Mouse (Mus musculus) left cerebral cortex, postnatal 4 days (tissue): Measurements from ENCODE around the gene Ap1g2. TPM values are rescaled to one million over a fixed set of nuclear protein-coding genes. Genes with fewer than 3 reads are reported as not detected.
A peak's percentile ranks its signal among the peaks of the same experiment; 100 is the strongest.

Source experiments
- DNase-seq: peaks from one replicate; pipeline ENCODE4 v3.0.0-alpha.2; 2022
- intact Hi-C: fragments of 180-260 bp; cut with DNase I; formaldehyde crosslinking; loops from one replicate; pipeline ENCODE4 v1.15.1; 2025
- total RNA-seq, 2 experiments: library from RNA; stranded (reverse); gene quantifications; 2 replicates each; pipeline ENCODE4 v1.2.3; 2021

Ap1g2 gene
- 10 to 100 TPM; 25.8 to 31.4 TPM for total RNA-seq

DNA sequence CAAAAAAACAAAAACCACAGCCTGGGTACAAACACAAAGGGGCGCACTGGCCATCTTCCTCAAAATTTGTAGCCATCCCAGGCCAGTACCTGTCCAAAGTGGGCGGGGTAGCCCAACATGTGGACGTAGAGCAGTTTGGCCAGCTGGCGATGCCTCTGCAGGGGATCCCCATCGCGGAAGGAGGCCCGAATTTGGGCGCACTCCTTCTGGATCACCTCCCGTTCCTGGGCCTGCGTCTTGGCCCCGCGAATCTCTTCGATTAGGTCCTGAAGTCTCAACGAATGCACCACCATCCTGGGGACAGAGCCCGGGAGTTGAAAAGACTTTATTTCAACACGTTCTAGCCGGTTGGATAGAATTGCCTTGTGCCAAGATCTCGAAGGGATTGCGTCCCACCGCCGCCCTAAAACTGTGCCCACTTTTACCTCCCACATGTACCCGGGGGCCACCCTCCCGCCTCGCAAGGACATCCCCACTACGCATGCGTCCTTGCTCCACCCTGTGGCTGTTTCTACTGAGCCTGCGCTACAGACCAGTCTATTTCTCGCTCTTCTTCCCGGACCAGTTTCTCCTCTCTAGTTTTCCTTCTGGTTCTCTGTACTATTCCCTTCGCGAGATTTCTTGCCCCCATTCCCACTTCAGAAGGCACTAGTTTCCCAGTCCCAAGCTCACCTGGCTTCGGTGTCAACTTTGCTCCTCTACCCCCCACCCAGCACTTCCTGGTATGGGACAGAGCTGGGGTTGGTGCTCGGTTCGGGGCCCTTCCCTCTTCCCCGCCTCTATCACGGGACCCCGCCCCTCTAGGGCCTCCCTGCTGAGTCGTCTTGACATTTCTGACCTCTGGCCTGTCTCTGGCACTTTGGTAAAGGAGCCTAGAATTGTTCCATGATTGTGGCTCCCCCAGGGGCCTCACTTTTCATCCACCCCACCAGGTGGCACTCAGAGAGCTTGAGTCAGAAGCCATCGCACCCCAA is at the start of gene Ap1g2:
TSS of gene Ap1g2 (minus strand) at position 758 of the 974 bp plus-strand sequence.
- peak; percentile 82 for DNase-seq
- intact Hi-C loops = no loop called here

DNA sequence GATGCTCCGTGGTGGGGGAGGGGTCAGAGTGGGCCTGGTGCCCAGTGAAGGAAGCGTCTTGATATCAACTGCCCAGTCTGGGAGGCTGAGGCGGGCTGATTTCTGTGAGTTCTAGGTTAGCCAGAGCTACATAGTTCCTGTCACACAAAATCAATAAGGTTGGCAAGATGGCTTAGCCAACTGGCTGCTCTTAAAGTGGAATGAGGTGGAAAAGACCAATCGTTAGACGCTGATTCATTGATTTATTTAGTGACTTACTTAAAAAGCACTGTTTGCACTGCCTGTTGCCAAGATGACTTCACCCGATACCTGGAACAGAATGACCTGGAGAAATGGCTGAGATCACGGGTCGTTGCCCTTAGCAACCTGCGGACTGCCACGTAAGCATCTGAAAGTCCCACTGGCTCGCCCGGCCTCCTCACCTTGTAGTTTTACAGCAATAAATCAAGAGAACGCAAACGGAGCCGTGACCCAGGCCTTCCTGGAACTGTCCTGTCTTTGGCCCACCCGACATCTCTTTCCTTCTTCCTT is 46.6 kb upstream of the Ap1g2 start:
- DNase-seq = no peak
- intact Hi-C loops = loop anchor here (10.0 kb wide), 1 partner anchor 342 kb away; the partner anchor contains the start of gene Carmil3

DNA sequence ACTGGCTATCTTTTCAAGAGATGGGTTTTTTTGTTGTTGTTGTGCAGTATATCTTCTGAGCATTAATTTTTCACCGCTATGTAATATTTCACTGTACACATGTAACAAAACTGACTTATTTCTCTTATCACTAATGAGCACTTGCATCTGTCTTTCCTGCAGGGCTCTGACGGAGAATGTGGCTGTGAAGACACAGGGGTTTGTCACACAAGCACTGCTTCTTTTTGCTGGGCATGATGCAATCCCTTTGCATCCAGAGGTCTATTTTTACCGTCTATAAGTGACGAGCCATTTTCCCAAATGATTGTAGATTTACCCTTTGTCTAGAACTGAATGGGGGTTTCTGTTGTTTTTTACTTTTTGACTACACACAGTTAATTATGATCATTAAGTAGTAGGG is 45.8 kb upstream of the Ap1g2 start:
- intact Hi-C loops = loop anchor here (10.0 kb wide), 1 partner anchor 343 kb away; the partner anchor contains the start of gene Carmil3

DNA sequence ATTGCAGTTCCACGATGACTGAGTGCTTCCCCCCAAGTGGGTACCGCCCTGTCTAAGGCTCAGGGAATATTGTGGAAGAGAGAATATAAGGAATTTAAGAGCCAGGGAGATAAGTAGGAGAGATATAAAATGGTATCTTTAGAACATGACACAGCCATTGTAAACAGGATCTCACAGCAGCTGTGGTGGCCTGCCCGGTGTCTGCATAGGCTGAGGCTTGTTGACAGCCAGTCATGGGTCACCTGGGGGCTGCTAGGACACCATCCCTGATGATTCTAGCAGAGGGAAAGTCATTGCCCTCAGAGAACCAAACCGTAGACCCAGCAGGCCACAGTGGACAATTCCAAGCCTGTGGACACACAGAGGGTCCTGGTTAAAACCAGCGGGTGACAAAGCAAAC is 44.6 kb upstream of the Ap1g2 start:
- intact Hi-C loops = loop anchor here (10.0 kb wide), 1 partner anchor 344 kb away; the partner anchor contains the start of gene Carmil3

More for the DNA sequence above, 45.8 kb upstream of the Ap1g2 start:
- DNase-seq = no peak

DNA sequence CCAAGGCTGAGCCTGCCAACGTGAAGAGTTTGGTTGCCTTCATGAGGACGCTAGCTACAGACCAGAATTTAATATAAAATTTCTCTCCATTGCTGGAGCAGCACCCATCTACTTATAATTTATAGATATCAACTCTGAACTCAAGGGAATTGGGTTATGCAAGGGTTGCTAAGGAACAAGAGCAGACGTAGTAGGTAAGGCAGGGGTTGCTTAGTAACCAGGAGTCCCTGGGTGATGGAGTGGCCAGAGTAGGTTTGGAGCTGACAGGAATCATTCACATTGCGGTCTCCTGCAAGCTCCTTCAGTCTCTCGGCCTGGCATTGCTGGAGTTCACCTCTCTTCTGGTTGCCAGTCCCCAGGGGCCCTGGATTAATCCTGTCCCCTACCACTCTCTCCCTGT is 42.6 kb upstream of the Ap1g2 start:
- intact Hi-C loops = no loop called here
- DNase-seq = no peak

More for the DNA sequence above, 44.6 kb upstream of the Ap1g2 start:
- no peak for DNase-seq

DNA sequence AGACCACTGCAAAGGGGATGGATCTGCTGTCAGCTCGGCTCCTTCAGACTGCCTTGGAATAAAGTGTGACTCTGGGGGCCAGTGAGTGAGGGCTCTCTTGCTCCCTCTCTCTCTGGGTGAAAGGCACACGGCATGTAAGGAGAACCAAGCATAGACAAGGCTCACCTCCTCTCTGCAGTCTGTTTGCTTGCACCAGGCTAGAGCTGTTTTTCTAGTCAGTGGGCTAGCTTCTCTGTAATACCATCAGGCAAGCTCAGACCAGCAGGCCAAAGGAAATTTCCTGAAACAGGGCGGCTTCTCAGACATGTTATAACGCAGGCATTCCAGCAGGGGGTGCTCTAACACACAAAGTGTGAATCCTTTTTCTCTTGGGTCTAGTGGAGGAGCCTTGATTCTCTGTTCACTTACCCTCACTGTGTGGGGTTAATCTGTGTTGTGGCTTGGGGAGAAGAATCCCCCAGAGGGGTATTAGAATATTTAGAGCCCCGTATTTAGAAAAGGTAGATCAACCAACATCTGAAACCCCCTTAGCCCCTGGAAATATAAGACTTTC is 42.0 kb upstream of the Ap1g2 start:
- intact Hi-C loops = no loop called here

DNA sequence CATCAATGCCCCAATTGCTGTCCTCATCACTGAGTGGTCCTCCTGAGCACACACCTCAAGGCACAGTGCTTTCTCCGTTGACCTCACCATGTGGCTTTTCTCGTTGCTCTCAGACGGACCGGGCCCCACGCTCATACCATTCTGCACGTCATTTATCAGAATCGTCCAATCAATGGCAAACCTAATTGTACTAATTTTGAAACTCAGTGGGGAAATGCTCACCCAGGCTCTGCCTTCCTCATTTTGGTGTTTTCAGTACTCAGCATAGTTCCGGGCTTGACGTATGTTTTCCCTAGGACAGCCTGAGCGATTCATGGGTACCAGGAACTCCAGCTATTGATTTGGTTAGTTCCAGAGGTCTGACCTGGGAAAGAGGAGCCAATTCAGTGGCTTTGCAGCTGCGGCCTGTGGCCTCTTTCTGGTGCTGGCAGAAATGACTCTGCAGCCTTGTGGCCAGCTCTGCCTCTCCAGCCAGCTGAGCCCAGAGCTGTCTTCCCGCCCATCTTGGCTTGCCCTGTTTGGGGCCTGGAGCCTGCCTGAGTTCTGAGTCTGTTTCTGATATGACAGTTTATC is 40.5 kb upstream of the Ap1g2 start:
- intact Hi-C loops = no loop called here
- peak; percentile 60 for DNase-seq

More for the DNA sequence above, 42.0 kb upstream of the Ap1g2 start:
- peak; percentile 72 for DNase-seq

DNA sequence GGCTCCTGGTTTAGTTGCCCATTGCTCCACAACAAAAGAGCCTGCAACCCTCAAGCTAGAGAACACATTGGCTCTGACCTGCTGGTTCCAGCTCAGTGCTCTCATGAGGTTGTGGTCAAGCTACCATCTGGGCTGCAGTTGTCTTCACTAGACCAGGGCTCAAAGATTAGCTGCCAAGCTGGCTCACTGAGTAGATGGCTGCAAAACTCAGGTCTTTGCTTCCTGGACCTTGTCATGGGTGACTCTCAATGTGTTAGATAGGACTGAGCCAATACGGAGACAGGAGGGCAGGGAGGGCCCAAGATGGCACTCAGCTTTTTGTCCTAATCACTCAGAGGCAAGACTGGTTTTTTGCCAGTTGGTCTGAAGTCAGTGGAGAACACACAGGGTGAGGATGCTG is 39.9 kb upstream of the Ap1g2 start:
- DNase-seq = no peak
- intact Hi-C loops = no loop called here

DNA sequence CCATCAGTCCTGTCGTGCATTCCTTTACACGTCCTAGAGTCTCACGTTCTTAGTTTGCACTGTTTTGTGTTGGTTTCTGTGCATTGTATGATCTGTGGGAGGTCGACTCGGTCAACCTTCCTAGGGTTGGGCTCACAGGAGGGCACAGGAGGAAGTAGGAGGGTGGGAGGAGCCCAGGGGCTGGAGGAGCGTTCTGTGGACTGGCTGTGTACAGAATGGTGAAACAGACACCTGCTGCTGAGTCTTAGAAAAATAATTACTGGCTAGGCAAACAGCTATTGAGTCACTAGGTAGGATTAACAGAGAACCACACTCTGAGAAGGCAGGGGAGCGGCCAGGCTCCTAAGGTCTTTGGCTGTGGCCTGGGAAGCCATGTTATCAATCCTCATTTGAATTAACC is 32.9 kb upstream of the Ap1g2 start:
- no peak for DNase-seq
- intact Hi-C loops = no loop called here

DNA sequence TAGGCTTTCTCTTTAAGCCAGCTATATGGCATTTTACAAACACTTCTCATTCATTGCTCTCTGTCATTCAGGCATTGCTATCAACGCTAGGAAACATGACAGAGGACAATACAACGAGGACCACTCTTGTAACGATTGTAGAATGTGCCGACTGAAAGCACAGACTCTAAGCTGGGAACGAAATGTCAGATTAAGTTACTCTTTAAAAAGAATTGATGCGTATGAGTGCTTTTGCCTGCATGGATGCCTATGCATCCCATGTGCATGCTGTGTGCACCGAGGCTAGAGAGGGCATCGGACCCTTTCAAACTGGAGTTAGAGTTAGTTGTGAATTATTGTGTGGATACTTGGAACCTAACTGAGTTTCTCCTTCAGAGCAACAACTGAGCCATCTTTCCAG is 29.3 kb upstream of the Ap1g2 start:
- no peak for DNase-seq
- intact Hi-C loops = no loop called here

DNA sequence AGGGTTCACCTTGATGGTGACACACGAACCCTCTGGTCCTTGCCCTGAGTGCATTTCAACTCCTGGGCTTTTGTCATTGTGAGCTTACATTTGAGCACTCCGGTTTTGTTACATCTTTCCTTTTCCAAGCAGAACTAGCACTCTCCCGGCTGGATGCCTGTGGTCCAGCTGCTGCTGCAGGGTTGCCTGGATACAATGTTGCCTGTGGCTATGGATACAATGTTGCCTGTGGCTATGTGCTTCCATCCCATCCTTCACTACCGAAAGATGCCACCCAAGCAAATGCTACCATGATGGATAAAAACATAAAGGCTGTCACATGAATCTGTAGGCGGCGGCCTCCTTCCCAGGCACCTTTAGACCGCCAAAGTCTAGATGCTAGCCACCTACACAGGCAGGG is 20.1 kb upstream of the Ap1g2 start:
- DNase-seq = no peak

DNA sequence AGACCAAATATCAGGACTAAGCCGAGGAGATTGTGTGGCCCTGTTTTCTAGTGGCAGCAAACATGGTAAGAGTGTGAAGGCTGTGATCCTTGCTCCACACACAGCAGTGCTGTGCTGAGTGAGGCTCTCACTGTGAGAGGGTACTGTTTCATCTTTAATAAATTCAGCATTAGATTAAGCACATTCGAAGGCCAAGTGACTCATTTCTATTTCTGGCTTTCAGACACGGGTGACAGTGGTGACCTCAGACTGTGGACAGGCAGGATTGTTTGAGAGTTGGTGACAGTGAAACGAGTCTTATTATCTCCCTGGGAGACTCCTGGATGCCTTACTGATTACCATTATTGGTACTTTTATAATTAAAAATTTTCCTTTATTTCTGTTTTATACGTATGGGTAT is 19.3 kb upstream of the Ap1g2 start:
- no peak for DNase-seq
- intact Hi-C loops = loop anchor here (10.0 kb wide), 1 partner anchor 79 kb away; no protein-coding TSS in a partner anchor

More for the DNA sequence above, 20.1 kb upstream of the Ap1g2 start:
- intact Hi-C loops = loop anchor here (10.0 kb wide), 1 partner anchor 78 kb away; no protein-coding TSS in a partner anchor

DNA sequence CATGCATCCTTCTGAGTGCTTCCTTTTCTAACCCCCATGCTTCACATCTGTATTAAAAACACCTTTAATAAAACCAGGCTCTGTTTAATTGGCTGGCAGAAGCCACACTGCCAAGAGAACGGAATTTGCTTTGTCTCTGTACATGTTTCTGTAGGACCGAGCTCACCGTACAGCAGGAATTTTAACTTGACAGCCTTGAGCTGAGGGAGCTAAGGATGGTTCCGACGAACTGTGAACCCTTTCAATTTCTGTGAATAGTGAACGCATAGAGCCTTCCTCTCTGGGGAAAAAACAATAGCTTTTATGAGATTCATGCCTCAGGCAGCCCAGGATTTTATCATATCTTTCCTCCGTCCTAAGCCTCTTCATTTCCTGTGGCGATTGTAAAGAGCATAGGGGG is 16.0 kb upstream of the Ap1g2 start:
- DNase-seq = no peak
- intact Hi-C loops = loop anchor here (10.0 kb wide), 1 partner anchor 82 kb away; no protein-coding TSS in a partner anchor

DNA sequence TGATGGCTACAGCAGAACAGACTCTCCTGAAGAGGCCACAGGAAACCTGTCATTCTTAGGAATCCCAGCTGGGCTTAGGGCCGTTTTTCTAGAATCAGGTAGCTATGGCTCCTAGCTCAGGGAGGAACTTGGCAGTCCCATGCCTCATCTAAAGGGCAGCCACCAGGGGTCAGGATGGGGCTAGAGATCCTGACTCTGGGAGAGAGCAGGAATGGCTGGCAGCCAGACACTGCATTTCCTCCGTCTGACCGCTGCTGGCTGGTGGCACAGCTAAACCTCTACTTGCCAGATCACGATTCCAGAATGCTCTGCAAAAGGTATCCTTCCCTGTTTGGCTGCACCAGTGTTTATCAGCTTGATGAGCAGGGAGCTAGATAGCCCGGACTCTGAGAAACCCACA is 15.6 kb upstream of the Ap1g2 start:
- DNase-seq = peak; percentile 94
- intact Hi-C loops = loop anchor here (10.0 kb wide), 1 partner anchor 83 kb away; no protein-coding TSS in a partner anchor

DNA sequence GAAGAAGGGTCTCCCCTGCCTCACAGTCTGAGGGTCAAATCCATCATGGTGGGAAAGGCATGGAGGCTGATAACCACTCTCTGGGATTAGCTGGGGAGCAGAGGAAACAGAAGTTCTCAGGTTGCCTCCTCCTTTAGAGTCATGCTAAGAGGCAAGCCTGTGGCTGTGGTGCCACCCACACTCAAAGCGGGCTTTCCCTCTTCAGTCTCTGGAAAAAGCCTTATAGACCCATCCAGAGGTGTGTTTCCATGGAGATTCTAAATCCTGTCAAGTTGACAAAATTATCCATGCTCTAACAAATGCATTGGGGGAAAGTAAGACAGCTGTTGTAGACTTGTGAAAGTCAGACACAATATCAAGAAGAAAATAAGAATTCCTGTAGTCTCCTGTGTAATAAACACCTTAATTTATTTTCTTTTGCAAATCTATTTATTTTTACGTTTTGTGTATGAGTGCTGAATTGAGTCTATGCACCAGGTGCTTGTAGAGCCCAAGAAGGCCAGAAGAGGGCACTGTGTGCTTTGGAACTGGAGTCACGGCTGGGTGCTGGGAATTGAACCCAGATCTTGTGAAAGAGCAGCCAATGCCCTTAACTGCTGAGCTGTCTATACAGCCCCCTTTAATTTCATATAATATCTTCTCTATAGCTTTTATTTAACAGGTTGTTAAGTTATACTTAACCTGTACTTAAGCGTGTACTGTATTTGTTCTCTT is 13.2 kb upstream of the Ap1g2 start:
- no peak for DNase-seq
- intact Hi-C loops = loop anchor here (10.0 kb wide), 1 partner anchor 85 kb away; no protein-coding TSS in a partner anchor

DNA sequence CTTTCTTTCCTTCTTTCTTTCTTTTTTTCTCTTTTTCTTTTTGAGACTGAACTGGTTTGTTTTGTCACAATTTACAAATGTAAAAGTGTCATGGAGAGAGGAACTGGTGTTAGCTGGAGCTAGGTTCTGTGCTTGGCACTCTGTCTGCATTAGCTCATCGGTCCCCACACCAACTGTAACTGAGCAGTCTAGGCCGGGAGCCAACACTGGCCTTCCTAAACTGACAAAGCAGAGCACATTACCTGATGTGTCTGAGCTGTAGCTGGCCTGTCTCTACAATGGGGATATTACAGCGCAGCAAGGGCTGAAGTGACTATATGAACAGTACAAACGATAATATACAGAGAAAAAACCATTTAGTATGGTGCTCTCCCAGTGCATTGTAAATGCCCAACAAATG is 12.5 kb upstream of the Ap1g2 start:
- peak; percentile 71 for DNase-seq
- intact Hi-C loops = no loop called here

DNA sequence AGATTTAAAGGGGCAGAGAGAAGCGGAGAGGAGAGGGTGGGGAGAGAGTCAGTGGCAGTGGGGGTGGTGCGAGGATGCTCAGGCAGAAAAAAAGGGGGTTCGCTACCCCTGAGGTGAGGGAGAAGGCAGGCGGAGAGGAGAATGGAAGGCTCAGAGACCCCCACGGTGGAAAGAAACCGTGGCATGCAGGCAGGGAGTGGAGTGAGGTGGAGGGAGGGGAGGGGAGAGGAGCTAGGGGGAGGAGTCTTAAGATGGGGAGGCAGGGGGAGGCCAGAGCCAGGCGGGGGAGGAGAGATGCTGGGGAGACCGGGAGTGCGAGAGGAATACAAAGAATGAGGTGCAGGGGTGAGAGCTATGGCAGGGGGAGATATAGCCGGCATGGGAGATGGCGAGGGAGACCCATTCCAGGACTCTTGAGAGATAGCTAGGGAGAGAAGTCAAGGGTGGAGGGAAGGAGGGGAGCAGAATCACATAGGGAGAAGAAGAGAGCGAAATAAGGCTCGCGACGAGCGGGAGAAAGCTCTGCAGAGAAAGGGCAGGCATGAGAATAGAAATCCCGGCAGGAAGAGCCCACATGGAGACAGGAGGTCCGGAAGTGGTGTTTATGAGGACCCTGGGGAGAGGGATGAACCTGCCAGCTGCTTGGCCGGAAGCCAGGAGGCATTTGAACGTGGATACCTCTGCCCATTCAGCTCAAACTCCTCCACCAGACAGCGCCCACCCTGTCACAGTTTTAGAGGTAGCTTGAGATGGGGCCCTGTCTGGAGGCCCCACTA is 10.2 kb upstream of the Ap1g2 start, which contains the start of gene Jph4:
TSS of gene Jph4 (minus strand) at position 511 of the 776 bp plus-strand sequence.
- peak; percentile 61 for DNase-seq
- intact Hi-C loops = no loop called here

DNA sequence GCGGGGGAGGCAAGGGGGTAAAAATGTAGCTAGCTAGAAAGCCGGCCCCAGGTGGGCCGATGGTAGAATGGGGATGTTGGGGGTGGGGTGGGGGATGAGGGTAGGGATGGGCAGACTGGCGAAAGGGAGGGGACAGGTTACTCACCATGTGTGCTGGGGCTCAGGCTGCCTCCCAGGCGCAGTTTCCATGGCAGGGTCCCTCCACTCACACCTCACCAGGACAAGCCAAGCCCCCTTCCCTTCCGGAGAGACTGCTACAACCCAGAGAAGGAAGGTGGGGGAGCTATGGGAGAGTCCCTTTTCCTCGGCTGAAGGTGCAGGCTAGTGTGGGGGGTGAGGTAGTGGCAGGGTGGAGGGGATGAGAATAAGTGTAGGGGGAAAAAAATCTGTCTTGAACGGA is 9.5 kb upstream of the Ap1g2 start:
- DNase-seq = no peak

More for the DNA sequence above, 9.5 kb upstream of the Ap1g2 start:
- intact Hi-C loops = no loop called here
